Mouse (Mus musculus): ENCODE measurements around the gene Utp4.

- TF ChIP-seq CTCF (IDR thresholded peaks at IDR 0.05; ENCODE audit: insufficient read depth, low read depth, low read length), result no peak
- no peak for TF ChIP-seq POLR2A (IDR thresholded peaks at IDR 0.05; ENCODE audit: insufficient read depth, low read depth, low read length)
Observed at GRCm38 (mm10) chr8:106907450-106907849, 14.0 kb downstream of the Utp4 start.

All from olfactory bulb, adult 2 months (tissue).